Mouse (Mus musculus) liver (tissue): Measurements from ENCODE around the gene 2310061I04Rik.

Experiments
- DNase-seq: peaks from one replicate; pipeline ENCODE4 v3.0.0-alpha.2; 2020; ENCODE audit warnings: mixed read lengths

2310061I04Rik gene

DNA sequence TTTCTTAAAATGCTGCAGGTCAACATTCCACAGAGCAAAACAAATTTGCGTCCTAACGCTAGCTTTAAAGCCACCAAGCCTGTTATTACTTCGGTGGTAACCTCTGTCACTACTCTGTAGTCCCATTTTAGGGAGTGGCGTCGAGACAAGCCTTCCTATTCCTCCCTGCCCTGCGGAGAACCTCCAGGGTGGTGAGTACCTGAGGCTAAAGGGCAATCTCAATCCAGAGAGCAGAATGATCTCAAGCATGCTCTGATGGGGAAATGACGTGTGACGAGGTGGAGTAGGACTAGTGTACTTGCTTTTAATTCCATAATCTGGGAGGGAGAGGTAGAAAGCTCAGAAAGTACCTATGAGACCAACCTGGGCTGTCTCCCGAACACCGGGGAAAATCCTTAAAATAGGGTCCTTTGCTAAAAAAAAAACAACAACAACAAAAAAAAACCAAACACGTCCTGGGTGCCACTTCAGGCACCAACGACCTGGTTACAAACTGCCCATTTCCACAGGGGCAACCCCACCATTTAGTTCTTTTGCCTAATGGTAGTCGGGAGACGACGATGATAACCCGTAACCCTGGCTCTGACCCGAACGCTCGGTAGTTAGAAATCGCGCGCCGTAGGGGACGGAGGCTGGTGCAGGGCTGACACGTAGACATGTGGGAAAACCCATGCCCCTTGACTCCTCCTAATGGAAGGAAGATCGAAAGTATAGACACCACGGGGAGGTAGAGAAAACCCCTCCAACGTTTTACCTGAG, 18.5 kb upstream of the 2310061I04Rik start:
- DNase-seq, result peak; percentile 31

DNA sequence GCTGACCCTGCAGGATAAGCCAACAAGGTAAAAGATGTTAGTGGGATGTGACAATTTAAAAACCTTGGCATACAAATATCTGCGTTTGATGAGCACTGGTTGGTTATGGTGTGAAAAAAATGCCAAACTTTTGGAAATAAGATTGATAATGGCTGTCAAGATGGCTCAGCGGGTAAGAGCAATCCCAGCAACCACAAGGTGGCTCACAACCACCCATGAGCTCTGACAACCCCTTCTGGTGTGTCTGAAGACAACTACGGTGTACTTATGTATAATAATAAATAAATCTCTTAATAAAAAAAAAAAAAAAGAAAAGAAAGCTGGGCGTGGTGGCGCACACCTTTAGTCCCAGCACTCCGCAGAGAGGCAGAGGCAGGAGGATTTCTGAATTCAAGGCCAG, 17.7 kb upstream of the 2310061I04Rik start:
- no peak for DNase-seq

DNA sequence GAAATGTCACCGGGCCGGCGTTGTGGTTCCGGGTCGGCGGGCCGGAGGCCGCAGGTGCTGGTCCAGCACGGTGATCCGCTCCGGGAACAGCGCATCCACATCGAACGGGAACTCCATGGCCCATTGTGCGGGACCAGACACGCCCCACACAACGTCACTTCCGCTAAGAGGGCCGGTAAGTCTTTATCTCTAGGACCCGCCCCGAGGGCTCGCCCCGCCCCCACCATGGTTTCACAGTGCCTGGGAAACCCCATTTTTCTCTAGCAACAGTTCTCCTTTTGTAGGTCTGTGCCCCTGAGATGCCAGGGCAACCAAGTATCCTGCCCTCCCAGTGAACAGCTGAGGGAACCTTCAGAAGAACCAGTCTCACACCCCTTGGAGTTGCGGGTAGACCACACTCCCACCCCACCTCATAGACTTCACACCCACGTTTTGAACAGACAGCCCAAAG, 12.7 kb upstream of the 2310061I04Rik start, which contains the start of gene Atat1:
Gene Atat1 (minus strand): TSS at position 157 of the 451 bp plus-strand sequence.
- peak; percentile 96 for DNase-seq

DNA sequence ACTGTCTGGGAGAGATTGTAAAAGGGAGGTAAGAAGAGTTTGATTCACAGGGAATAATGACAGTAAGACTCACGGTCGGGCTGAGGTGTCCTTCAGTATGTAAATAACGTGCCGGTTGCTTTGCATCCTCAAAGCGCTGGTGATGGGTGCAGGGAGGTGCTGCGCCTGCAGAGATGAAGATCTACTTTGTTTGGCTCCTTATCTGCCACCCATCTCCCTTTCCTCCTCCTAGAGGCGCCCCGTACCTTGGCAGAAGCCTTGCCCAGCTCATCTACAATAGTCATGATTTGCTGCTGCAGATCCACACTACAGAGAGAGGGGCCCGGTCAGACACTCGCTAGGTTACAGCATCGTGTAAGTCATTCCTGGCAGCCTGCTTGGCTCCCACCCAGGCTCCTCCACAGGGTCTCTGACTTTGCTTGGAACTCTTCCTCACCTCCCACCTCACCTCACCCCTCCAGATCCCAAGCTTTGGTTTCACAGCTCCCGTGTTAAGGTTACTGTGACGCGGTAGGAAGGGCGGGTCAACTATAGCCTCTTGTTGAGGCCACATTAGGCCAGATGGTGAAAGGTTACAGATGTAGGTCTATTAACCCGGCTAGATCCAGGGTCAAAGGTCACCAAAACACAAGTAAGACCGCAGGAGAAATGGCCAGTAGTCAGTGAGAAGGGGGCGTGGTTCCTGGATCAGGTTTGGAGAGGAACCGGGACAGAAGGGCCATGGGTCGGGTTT, 12.1 kb upstream of the 2310061I04Rik start:
- DNase-seq, result no peak

DNA sequence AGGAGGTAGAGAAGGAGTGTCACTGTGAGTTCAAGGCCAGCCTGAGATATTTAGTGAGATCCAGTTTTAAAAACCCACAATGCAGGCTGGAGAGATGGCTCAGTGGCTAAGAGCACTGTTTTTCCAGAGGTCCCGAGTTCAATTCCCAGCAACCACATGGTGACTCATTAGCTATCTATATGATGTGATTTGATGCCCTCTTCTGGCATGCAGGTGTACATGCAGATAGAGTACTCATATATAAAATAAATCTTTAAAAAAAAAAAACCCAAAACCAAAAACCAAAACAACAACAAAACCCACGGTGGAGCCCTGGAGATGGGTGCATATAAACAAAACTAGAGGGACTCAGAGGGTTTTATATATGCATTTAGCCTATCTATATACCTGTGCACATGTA, 10.4 kb upstream of the 2310061I04Rik start:
- DNase-seq, result no peak

DNA sequence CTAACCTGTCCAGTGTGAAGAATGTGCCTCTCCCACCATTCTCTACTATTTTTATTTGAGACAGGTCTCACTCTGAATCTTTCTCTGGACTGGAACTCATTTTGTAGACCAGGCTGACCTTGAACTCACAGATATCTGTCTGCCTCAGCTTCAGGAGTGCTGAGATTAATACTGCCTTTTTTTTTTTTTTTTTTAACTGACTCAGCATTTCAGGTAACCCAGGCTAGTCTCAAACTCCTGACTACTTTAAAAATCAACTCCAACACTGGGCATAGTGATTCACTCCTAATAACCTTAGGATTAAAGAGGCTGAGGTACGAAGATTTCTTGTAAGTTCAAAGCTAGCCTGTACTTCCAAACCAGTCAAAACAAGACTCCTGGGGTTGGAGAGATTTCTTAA, 8.4 kb upstream of the 2310061I04Rik start:
- DNase-seq, result no peak

DNA sequence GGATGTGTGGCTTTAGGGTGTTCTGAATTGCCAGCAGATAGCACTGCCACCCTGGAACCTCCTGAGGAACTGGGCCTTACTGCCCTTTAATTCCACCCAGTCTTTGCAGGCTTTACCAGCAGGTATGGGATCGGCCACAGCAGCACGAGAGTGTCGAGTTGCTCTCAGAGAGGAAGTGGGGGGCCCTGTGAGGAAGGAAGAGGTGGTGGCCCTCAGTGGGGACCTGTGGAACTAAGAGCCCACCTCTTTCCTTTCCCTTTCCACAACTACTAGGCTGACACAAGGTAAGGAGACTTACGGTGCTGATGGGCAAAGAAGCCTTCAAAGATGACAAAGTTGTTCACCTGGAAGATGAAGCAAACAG, 6.7 kb upstream of the 2310061I04Rik start:
- no peak for DNase-seq

DNA sequence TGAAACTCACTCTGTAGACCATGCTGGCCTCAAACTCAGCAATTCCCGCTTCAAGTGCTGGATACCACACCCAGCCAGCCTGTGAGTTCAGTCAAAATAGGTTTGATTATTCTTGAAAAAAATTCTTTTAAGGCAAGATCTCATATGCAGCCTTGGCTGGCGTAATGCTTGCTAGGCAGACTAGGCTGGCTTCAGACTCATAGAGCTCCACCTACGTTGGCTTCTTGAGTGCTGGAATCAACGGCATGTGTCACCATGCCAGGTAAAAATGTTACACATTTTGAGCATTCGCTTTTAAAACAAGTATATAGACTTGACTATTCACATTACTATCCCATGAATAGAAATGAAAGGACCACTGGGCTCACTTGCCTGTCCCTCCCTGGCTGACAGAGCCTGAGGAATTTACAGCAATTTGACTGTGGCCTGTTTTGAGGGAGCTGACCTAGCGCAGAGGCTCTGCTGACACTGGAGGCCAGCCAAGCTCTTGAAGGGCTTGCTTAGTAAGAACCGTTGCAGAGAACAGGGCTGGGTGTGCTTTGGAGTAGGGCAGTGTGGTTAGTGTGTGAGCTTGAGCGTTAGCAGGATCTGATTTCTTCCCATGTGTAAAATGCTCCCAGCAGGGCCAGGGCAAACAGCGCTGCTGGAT, 6.2 kb upstream of the 2310061I04Rik start:
- no peak for DNase-seq

DNA sequence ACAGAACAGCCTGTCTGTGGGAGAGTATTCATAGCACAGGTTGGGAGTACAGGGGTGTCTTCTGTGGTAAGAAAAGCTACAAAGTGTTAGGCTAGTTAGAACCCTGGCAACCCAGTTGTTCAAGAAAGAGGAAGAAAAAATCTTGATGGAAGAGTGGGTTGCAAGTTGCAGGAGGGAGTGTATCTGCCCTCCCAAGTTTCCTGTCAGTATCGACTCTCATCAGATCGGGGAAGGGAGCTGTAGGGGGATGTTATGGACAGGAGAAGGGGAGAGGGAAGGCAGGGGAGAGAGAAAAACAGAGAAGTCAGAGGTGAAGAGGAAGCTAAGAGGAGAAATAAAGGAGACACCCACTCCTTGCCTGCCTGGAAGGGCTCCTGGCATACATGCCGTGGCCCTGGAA, 3.4 kb upstream of the 2310061I04Rik start:
- DNase-seq, result no peak

DNA sequence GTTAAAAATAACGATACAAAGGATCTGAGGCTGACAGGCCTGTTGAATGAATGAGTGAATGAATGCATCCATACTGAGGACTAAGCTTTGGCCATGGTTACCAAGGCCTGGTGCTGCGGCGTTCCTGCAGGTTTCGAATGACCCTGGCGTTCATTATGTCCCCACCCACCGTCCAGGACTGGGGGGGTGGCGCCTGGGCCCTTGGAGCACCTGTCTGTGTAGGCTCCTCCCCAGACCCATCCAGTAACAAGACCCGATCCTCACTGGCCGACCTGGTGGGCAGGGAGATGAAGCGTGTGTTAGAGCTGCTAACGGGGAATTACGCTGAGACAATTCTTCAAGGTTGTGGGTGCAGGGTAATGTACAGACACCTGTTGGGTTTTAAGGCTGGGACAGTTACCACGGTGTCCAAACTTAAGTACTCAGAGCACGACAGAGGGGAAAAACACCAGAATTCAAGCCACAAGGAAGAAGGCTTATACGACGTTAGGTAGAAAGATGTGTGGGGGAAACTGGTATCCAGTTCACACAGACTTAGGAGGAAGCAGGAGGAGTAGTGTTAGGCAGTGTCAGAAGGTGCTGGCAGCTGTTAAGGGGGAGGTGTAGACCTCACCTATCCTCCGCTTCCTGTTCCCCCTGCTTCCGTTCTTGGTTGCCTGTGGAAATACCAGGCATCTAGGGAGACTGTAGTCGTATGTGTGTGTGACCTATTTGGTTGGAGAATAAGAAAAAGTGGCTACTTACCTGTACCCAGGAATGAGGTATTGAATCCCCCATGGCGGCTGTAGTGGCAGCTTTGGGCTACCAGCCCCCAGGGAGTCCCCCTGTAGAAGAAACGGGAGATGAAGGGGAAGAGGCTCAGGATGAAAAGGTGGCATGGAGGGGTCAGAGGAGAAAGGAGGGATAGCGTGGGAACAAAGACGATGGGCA, 678 bp upstream of the 2310061I04Rik start:
- peak; percentile 45 for DNase-seq

DNA sequence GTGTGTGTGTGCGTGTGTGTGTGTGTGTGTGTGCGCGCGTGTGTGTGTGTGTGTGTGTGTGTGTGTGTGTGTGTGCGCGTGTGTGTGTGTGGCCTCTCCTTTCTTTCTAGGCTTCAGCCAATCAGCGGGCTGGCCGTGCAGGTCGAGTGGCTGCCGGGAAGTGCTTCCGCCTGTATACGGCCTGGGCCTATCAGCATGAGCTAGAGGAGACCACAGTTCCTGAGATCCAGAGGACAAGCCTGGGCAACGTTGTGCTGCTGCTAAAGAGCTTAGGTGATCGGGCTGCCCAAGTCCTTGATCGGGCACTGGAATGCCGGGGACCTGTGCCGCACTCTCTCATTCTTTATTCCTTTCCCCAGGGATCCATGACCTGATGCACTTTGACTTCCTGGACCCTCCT, 9.5 kb downstream of the 2310061I04Rik start:
- no peak for DNase-seq

DNA sequence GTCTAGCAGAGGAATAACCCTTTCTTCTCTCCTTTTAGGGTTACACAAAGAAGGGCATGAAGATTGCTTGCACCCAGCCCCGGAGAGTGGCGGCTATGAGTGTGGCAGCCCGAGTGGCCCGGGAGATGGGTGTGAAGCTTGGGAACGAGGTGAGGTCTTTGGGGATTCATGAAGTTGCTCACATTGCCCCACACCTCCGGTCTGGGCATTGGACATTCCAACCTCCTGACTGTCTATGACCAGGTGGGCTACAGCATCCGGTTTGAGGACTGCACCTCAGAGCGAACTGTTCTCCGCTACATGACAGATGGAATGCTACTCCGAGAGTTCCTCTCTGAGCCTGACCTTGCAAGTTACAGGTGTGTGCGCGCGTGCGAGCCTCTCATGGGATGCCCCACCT, 13.5 kb downstream of the 2310061I04Rik start:
- no peak for DNase-seq

DNA sequence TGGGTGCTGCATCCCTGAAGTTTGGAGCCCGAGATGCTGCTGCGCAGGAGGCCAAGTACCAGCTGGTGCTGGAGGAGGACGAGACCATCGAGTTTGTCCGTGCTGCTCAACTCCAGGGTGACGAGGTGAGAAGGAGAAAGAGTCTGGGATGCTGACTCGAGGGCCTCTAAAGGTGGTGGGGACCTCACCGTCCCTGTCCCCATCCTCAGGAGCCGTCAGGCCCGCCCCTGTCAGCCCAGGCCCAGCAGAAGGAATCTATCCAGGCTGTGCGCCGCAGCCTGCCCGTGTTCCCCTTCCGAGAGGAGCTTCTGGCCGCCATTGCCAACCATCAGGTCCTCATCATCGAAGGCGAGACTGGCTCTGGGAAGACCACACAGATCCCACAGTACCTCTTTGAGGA, 14.3 kb downstream of the 2310061I04Rik start:
- no peak for DNase-seq

DNA sequence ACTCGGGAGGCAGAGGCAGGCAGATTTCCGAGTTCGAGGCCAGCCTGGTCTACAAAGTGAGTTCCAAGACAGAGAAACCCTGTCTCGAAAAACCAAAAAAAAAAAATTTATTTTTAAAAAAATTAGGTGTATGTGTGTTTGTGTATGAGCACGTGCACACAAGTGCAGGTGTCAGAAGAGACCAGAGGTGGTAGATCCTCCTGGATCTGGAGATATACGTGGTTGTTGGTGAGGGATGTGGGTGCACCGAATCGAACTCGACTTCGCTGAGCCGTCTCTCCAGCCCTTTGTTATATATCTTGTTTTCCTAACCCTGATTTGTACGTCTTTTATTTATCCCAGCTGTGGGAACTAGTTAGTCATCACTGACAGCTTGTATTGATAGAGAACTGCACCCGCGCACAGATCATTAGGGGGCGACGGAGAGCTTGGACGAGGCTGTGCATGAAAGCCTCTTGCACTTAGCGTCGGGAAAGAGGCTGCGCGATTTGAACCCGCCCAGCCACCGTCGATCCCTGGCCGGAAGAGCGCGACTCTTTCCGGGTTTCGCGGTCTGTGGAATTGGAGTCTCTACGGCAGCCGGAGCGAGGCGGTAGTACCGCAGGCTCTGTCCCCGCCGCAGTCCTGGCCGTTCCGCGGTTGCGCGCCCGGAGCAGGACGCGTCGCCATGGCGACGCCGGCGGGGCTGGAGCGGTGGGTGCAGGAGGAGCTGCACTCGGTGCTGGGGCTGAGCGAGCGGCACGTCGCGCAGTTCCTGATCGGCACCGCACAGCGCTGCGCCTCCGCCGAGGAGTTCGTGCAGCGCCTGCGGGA, 17.8 kb downstream of the 2310061I04Rik start, which contains the start of gene Dhx16:
Gene Dhx16 (plus strand): TSS at position 575 of the 813 bp plus-strand sequence.
- peak; percentile 95 for DNase-seq

DNA sequence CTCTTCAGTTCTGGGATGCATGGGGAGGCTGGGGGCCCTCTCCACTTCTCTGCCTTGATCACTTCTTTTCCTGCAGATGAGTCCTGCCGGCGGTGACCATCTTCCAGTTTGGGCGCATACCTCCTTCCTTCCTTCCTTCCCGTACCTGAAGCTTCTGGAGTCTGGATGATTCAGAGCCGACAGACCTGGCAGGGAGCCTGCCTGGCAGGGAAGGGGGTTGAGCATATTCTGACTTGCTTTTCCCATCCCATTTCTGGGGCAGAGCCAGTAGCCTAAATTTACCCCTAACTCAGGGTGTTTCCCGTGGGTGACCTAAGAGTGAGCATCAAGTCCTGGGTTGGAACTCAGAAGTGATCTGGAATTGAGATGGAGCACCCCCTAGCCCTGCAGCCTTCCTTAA, 22.5 kb downstream of the 2310061I04Rik start:
- DNase-seq, result no peak

DNA sequence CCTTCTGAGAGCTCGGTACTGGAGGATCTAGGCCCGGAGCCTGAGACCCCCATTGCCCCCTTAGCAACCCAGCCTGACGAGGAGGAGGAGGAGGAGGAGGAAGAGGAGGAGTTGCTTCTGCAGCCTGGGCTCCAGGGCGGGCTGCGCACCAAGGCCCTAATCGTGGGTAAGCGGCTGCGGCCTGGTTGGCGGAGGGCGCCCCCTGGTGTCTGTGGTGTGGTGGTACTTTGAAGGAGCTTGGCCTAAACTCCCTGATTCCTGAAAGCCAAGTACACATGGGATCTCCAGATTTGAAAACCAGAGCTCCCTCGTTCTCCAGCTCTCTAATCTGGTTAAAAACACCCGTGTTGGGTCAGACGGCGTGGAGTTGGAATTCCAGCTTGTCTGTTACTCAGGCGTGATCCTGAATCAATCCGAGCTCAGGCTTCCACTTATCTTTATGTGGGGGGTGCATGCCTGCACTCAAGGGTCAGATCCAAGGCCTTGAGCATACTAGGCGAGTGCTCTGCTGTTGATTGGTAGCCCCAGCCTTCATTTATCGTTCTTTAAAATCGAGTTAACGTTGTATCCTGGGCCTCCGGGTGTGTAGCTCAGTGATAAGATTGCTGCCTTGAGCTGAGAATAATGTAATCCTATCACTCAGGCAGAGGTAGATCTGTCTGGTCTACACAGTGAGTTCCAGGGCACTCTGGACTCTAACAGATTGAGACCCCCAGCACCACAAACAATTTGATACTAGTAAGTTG, 23.3 kb downstream of the 2310061I04Rik start:
- peak; percentile 90 for DNase-seq

DNA sequence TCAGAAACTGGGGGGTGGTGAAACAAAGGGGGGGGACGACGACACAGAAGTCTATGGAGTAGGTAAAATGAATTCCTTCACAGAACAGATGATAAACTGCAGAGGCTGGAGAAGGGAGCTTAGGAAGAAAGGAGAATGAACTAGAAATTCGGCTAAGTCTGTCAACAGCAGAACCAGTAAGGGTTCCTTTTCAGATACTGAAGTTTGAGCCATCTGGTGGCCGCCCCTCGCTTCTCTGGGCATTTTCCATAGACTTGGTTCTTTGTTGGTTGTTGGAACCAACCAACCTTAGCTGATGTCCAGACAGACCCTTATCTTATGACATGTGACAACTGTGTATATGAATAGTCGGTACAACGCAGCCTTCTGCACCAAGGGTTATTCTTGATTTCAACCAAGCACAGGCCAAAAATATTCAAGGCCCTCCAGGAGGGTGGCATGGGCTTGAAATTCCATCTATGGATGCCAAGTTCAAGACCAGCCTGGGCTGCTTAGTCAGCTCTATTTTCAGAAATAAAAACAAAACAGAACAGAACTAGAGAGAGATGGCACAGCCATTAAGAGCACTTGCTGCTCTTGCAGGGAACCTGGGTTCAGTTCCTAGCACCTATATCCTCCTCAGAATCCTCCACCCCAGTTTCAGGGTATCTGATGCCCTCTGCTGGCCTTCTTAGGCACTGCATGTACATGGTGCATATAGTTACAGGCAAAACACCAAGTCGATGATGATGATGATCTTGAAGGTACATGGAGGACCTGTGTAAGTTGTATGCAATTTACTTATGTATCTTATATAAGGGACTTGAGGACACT, 26.1 kb downstream of the 2310061I04Rik start:
- peak; percentile 45 for DNase-seq

DNA sequence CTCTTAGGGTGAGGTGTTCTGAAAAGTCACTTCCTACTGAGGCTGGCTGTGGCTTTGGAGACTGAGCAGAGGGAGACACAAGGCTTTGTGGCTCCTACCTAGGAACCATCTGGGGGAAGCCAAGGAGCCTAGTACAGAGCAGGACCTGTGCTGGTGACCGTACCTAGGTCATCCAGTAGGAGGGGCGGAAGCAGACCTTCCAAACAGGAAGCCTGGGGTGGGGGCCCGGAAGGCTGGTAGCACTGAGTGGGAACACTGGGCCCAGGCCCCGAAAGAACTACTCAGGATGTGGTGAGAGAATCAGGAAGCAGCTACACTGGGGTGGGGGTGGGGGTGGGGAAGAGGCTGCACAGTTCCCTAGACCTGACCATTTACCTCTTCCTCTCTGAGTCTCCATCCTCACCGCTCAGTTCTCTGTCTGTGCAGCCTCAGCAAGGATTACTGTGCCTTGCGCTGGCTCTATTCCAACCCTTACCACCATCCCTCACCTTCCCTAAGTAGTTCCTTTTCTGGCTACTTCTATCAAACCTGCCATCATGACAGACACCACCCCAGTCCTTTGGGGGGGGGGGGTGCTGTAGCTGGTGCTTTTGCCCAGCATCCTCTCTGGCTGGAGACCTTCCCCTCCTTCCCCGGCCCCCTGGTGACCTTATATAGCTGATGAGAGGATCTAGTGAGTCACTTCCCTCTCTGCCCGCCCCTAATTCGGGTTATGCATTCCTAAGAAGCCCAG, 26.9 kb downstream of the 2310061I04Rik start:
- DNase-seq, result peak; percentile 62
